Mouse (Mus musculus) neural tube, embryonic 12.5 days (tissue): ENCODE measurements at regions not wholly inside any gene's neighbourhood (a gene's known extent, or its start where the extent isn't known, plus 50 kb on each side); places are given as distances from the start of the nearest gene placed in this dataset.

Experiments
- ATAC-seq: fragments of 200-750 bp; cut with Nextera tagmentation; 2 replicates; pipeline ENCODE4 v1.8.0; 2017; ENCODE audit warnings: low read depth, mild to moderate bottlenecking, moderate TSS enrichment, moderate library complexity; ENCODE audit not compliant: low FRiP score
- H3K27ac ChIP-seq: fragments of 300-500 bp; sonication (generic); 2 replicates; pipeline ENCODE4 v1.5.1; 2016
- H3K27me3 ChIP-seq: fragments of 300-500 bp; sonication (generic); replicated peaks from 2 replicates; pipeline ENCODE4 v1.6.1; 2016; ENCODE audit warnings: mild to moderate bottlenecking
- H3K36me3 ChIP-seq: fragments of 300-500 bp; sonication (generic); 2 replicates; pipeline ENCODE4 v1.6.1; 2016; ENCODE audit warnings: mild to moderate bottlenecking
- H3K4me1 ChIP-seq: fragments of 300-500 bp; sonication (generic); 2 replicates; pipeline ENCODE4 v1.6.1; 2016
- H3K4me2 ChIP-seq: fragments of 300-500 bp; sonication (generic); replicated peaks from 2 replicates; pipeline ENCODE4 v1.6.1; 2016; ENCODE audit warnings: mild to moderate bottlenecking
- H3K4me3 ChIP-seq: fragments of 300-500 bp; sonication (generic); 2 replicates; pipeline ENCODE4 v1.5.1; 2016
- H3K9ac ChIP-seq: fragments of 300-500 bp; sonication (generic); 2 replicates; pipeline ENCODE4 v1.6.1; 2016; ENCODE audit warnings: mild to moderate bottlenecking
- H3K9me3 ChIP-seq: fragments of 300-500 bp; sonication (generic); 2 replicates; pipeline ENCODE4 v1.6.1; 2016; ENCODE audit warnings: mild to moderate bottlenecking
- WGBS: fragments of 180-500 bp; shearing (Covaris S2); methylation state at CpG from one replicate; pipeline ENCODE4 v1.1.7; 2016; 5-methylcytosine and 5-hydroxymethylcytosine counted together

GRCm38 (mm10) chr2:10937405-10937804, 234.5 kb upstream of the Prkcq start:
- ATAC-seq = peak; percentile 74
- no peaks in the 10 kb centered on the region for H3K4me1 ChIP-seq
- no peaks in the 10 kb centered on the region for H3K27me3 ChIP-seq
- H3K36me3 ChIP-seq = no peaks in the 10 kb centered on the region
- H3K9me3 ChIP-seq = no peaks in the 10 kb centered on the region
- H3K4me2 ChIP-seq = no peak overlapping the region
- no peak overlapping the region for H3K4me3 ChIP-seq
- no peak overlapping the region for H3K27ac ChIP-seq
- WGBS = 56% methylated on average over 1 of the region's 1 CpGs
- H3K9ac ChIP-seq = no peak overlapping the region

GRCm38 (mm10) chr2:10965224-10965623, 206.7 kb upstream of the Prkcq start:
- Histone ChIP-seq H3K27me3 (no peaks in the 10 kb centered on the region), H3K4me1 (no peaks in the 10 kb centered on the region), H3K4me2 (no peak overlapping the region), H3K4me3 (no peak overlapping the region), H3K9ac (no peak overlapping the region), H3K27ac (no peak overlapping the region), H3K9me3 (no peaks in the 10 kb centered on the region), H3K36me3 (no peaks in the 10 kb centered on the region)
- no peak for ATAC-seq
- 87% methylated on average over 7 of the region's 7 CpGs for WGBS

DNA sequence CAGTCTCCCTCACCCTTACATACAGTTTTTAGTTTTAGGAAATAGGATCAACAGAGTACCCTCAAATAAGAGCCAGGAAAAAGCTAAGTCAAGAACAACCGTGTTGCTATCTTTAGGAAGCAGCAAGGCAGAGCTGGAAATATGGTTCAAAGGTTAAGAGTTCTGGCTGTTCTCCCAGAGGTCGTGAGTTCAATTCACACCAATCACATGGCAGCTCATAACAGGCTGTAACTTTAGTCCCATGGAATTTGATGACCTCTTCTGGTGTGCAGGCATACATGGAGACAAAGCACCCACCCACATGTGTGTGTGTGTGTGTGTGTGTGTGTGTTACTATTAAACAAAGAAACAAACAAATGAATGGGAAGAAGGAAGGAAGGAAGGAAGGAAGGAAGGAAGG, 205.0 kb upstream of the Prkcq start:
- Histone ChIP-seq H3K4me2 (no peak overlapping the region), H3K9me3 (no peaks in the 10 kb centered on the region), H3K27me3 (no peaks in the 10 kb centered on the region), H3K4me1 (no peaks in the 10 kb centered on the region), H3K9ac (no peak overlapping the region), H3K27ac (no peak overlapping the region), H3K4me3 (no peak overlapping the region), H3K36me3 (no peaks in the 10 kb centered on the region)
- 75% methylated on average over 2 of the region's 2 CpGs for WGBS
- no peak for ATAC-seq

DNA sequence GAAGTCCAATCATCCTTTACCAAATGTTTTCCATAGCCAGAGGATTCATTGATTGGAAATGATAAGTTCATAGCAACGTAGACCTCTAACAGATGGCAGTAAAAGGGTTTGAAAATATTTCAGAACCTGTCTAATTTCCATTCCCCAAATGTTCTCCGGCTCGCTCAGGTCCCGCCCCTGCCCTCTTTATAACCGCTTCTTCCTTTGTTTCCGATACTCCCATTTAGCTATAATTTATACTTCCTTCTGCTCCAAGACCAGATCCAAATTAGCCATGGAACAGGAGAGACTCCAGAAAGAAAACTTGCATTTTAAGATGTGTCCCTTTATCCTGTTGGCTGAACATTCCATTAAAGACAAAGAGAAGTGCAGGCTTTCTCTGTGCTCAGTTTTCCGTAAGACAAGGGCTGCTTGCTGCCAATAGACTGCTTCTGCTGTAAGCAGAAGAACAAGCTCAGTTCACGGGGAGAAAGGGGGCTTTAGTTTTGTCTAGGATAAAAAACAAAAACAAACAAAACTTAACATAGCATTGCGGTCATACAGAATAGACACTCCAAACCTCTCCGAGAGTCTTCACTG, 202.7 kb upstream of the Prkcq start:
- H3K9me3 ChIP-seq = no peaks in the 10 kb centered on the region
- H3K4me2 ChIP-seq = peak overlapping the region; percentile 30
- 37% methylated on average over 10 of the region's 10 CpGs for WGBS
- H3K27me3 ChIP-seq = no peaks in the 10 kb centered on the region
- peak; percentile 56; the same call in 1 of the 2 replicates for ATAC-seq
- no peak overlapping the region for H3K9ac ChIP-seq
- no peak overlapping the region for H3K4me3 ChIP-seq
- no peaks in the 10 kb centered on the region for H3K36me3 ChIP-seq
- no peak overlapping the region for H3K27ac ChIP-seq
- H3K4me1 ChIP-seq = no peaks in the 10 kb centered on the region

GRCm38 (mm10) chr2:10972051-10972450, 199.9 kb upstream of the Prkcq start:
- Histone ChIP-seq H3K9me3 (no peaks in the 10 kb centered on the region), H3K4me1 (no peaks in the 10 kb centered on the region; the same call in 1 of the 2 replicates), H3K36me3 (no peaks in the 10 kb centered on the region), H3K4me2 (no peak overlapping the region), H3K27me3 (no peaks in the 10 kb centered on the region), H3K4me3 (no peak overlapping the region), H3K9ac (no peak overlapping the region), H3K27ac (no peak overlapping the region)
- ATAC-seq = no peak
- WGBS = 77% methylated on average over 3 of the region's 3 CpGs

DNA sequence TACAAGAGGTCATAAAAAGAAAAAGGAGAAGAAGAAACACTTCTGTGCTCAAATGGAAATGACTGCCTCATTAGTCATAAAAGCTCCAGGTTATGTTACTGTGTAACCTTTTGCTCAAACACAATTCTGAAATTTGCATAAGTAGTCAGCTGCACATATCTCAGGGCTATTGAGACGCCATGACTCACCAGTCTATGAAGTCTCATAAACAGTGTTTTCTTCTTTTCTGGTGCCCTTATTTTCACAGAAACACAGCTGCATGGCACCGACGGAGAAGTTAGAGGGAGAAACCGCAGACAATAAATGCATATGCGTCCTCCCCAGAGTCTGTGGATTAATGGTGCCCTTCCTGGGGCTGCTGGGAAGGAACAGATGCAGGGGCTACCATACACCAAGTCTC, 193.1 kb upstream of the Prkcq start:
- no peaks in the 10 kb centered on the region for H3K36me3 ChIP-seq
- H3K9me3 ChIP-seq = no peaks in the 10 kb centered on the region
- no peak overlapping the region for H3K4me3 ChIP-seq
- 83% methylated on average over 5 of the region's 5 CpGs for WGBS
- H3K27me3 ChIP-seq = no peaks in the 10 kb centered on the region
- no peak for ATAC-seq
- H3K27ac ChIP-seq = no peak overlapping the region
- no peak overlapping the region for H3K9ac ChIP-seq
- no peaks in the 10 kb centered on the region; the same call in 1 of the 2 replicates for H3K4me1 ChIP-seq
- no peak overlapping the region for H3K4me2 ChIP-seq

- no peaks in the 10 kb centered on the region for H3K36me3 ChIP-seq
- no peaks in the 10 kb centered on the region for H3K9me3 ChIP-seq
- H3K4me2 ChIP-seq = no peak overlapping the region
- no peak for ATAC-seq
- H3K4me1 ChIP-seq = no peaks in the 10 kb centered on the region
- WGBS = 68% methylated on average over 7 of the region's 7 CpGs
- no peak overlapping the region for H3K27ac ChIP-seq
- H3K4me3 ChIP-seq = no peak overlapping the region
- no peaks in the 10 kb centered on the region for H3K27me3 ChIP-seq
- H3K9ac ChIP-seq = no peak overlapping the region
Measured at GRCm38 (mm10) chr2:10986101-10986500, 185.8 kb upstream of the Prkcq start.

DNA sequence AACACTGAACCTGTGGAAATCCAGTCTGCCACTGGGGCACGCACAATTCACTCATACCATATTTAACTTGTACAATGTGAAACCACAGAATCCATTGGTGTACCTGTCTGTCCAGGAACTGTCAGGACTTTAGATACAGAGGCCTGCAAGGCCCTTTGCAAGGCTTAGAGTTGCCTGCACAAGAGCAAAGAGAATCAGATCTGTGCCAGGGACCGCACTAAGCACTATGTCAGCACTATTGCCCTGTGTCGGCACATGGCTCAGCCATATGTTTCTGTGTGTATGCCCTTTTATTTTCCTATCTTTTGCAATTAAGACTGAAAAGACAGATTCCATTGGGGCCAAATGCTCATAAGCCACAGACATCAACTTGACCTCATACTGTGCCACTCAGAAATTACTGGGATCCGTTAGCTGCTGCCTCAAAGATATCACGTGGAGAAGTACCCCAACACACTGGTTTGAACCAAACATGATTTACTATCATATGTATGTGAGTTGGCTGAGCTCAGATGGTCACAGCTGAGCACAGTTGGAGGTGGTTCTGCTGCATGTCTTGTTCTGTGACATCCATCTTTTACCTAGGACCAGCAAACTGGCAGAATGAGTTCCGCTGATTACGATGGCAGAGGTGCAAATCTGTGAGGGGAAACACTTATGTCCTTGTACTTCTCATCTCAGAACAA, 181.7 kb upstream of the Prkcq start:
- Histone ChIP-seq H3K4me3 (no peak overlapping the region), H3K9ac (no peak overlapping the region), H3K4me2 (no peak overlapping the region), H3K9me3 (no peaks in the 10 kb centered on the region), H3K36me3 (no peaks in the 10 kb centered on the region), H3K27me3 (no peaks in the 10 kb centered on the region), H3K27ac (no peak overlapping the region), H3K4me1 (no peaks in the 10 kb centered on the region)
- ATAC-seq = no peak
- WGBS = 80% methylated on average over 7 of the region's 7 CpGs

DNA sequence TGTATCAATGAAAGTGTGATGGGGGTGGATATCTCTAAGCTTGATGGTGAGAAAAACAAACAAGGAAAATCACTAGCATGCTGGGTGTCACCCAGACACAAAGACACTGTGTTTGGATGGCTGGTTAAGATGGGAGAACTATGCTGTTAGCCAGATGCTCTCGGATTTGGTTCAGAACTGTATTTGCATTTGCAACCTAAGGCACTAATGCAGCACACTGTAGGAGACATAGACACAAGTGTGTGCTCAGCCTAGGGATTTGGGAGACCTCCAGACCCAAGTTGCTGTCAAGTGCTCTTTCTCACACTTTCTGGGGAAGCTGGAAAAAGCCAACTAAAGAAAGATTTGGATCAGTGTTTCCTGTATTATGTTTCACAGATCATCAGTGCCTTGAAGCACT, 173.1 kb upstream of the Prkcq start:
- no peaks in the 10 kb centered on the region for H3K4me1 ChIP-seq
- H3K27ac ChIP-seq = no peak overlapping the region
- H3K9ac ChIP-seq = no peak overlapping the region
- H3K36me3 ChIP-seq = no peaks in the 10 kb centered on the region
- WGBS = 61% methylated on average over 1 of the region's 1 CpGs
- no peaks in the 10 kb centered on the region for H3K9me3 ChIP-seq
- no peak overlapping the region for H3K4me2 ChIP-seq
- H3K4me3 ChIP-seq = no peak overlapping the region
- H3K27me3 ChIP-seq = no peaks in the 10 kb centered on the region
- ATAC-seq = no peak

DNA sequence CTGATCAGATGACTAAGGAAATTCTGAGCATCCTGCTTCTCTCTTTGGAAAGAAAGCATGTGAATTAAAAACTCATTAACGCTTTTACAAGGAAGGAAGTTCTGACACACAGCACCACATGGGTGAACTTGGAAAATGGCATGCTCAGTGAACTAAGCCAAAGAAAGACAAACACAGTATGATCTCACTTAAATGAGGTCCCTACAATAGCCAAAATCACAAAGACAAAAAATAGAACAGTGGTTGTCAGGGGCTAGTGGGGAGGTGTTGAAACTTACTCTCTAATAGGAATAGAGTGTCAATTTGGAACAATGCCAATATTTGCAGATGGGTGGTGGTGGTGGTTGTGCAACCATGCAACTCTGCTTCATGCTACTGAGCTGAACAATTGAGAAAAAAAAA, 172.7 kb upstream of the Prkcq start:
- Histone ChIP-seq H3K4me3 (no peak overlapping the region), H3K36me3 (no peaks in the 10 kb centered on the region), H3K27ac (no peak overlapping the region), H3K27me3 (no peaks in the 10 kb centered on the region), H3K9me3 (no peaks in the 10 kb centered on the region), H3K4me2 (no peak overlapping the region), H3K4me1 (no peaks in the 10 kb centered on the region), H3K9ac (no peak overlapping the region)
- no peak for ATAC-seq
- 82% methylated on average over 1 of the region's 1 CpGs for WGBS

DNA sequence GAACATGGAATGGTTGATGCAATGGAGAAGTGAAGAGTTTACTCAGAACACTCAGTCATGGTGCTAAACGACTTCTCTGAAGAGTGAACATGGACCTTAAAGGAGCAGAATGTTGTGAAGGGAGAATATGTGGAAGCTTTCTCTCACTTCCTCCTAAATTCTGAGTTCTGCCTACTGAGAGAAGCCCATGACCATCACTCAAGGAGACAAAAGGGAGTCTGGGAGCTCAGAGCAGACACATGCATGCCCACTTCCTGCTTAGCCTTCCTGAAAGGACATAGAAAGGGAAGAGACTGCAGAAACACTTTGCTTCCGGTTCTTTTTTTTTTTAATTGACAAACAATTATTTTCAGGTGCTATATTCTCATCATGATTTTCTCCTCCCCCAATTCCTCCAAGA, 166.1 kb upstream of the Prkcq start:
- no peak for ATAC-seq
- Histone ChIP-seq H3K9me3 (no peaks in the 10 kb centered on the region), H3K27ac (no peak overlapping the region), H3K27me3 (no peaks in the 10 kb centered on the region), H3K4me1 (no peaks in the 10 kb centered on the region), H3K36me3 (no peaks in the 10 kb centered on the region), H3K4me3 (no peak overlapping the region), H3K4me2 (no peak overlapping the region), H3K9ac (no peak overlapping the region)
- 84% methylated on average over 2 of the region's 2 CpGs for WGBS

GRCm38 (mm10) chr2:11011041-11011962, 160.6 kb upstream of the Prkcq start:
- Histone ChIP-seq H3K27ac (no peak overlapping the region), H3K9me3 (no peaks in the 10 kb centered on the region), H3K4me3 (no peak overlapping the region), H3K4me2 (0 out of 2 replicates have a peak overlapping the region, but pooled peaks have one; percentile 5), H3K27me3 (no peaks in the 10 kb centered on the region), H3K4me1 (peaks cover 4% of the 10 kb centered on the region; the same call in 1 of the 2 replicates), H3K36me3 (no peaks in the 10 kb centered on the region), H3K9ac (no peak overlapping the region)
- peak; percentile 76; the same call in 1 of the 2 replicates for ATAC-seq
- WGBS = 39% methylated on average over 11 of the region's 11 CpGs
